Mouse (Mus musculus) limb, embryonic 12.5 days (tissue): Measurements from ENCODE around the gene Usp5. TPM values are rescaled to one million over a fixed set of nuclear protein-coding genes. Genes with fewer than 3 reads are reported as not detected.
"Not testable (repeated sequence)": the region's sequence is repeated elsewhere in the genome, so short reads cannot be mapped to it uniquely, and the experiment has no call there.

Experiments
- ATAC-seq: fragments of 200-750 bp; cut with Nextera tagmentation; 2 replicates; pipeline ENCODE4 v1.8.0; 2017; ENCODE audit warnings: low read depth, moderate TSS enrichment; ENCODE audit not compliant: insufficient number of reproducible peaks, insufficient read depth, low FRiP score, low TSS enrichment
- H3K27ac ChIP-seq: fragments of 300-500 bp; sonication (generic); 2 replicates; pipeline ENCODE4 v1.5.1; 2016; ENCODE audit warnings: mild to moderate bottlenecking, moderate library complexity
- H3K27me3 ChIP-seq: fragments of 300-500 bp; sonication (generic); 2 replicates; pipeline ENCODE4 v1.6.1; 2016; ENCODE audit warnings: mild to moderate bottlenecking, moderate library complexity
- H3K36me3 ChIP-seq: fragments of 300-500 bp; sonication (generic); 2 replicates; pipeline ENCODE4 v1.6.1; 2016; ENCODE audit warnings: mild to moderate bottlenecking, moderate library complexity
- H3K4me1 ChIP-seq: fragments of 300-500 bp; sonication (generic); replicated peaks from 2 replicates; pipeline ENCODE4 v1.6.1; 2016
- H3K4me2 ChIP-seq: fragments of 300-500 bp; sonication (generic); 2 replicates; pipeline ENCODE4 v1.6.1; 2016; ENCODE audit warnings: mild to moderate bottlenecking, moderate library complexity
- H3K4me3 ChIP-seq: fragments of 300-500 bp; sonication (generic); replicated peaks from 2 replicates; pipeline ENCODE4 v1.5.1; 2016; ENCODE audit warnings: mild to moderate bottlenecking
- H3K9ac ChIP-seq: fragments of 300-500 bp; sonication (generic); replicated peaks from 2 replicates; pipeline ENCODE4 v1.6.1; 2016; ENCODE audit warnings: mild to moderate bottlenecking, moderate library complexity
- H3K9me3 ChIP-seq: fragments of 300-500 bp; sonication (generic); 2 replicates; pipeline ENCODE4 v1.6.1; 2016; ENCODE audit warnings: mild to moderate bottlenecking, moderate library complexity
- WGBS: fragments of 180-500 bp; shearing (Covaris S2); methylation state at CpG from one replicate; pipeline ENCODE4 v1.1.7; 2016; 5-methylcytosine and 5-hydroxymethylcytosine counted together
- polyA plus RNA-seq: library from polyadenylated mRNA; unstranded; fragments of >200 nt; fragmentation: Nextera tagmentation; extraction: Ambion mirVana; gene quantifications from 2 replicates; pipeline ENCODE4 v1.2.1, GENCODE M21; 2016

The Usp5 gene
- polyA plus RNA-seq, 1 experiment from 2014 or later, result 196 TPM

- ATAC-seq, H3K9ac ChIP-seq, H3K4me2 ChIP-seq, H3K36me3 ChIP-seq, H3K27me3 ChIP-seq, H3K27ac ChIP-seq, H3K4me3 ChIP-seq, H3K9me3 ChIP-seq: not testable (repeated sequence)
- H3K4me1 ChIP-seq, result peaks cover 26% of the 10 kb centered on the region
- 92% methylated on average over 4 of the region's 4 CpGs for WGBS
These were observed 25.6 kb downstream of the Usp5 start for GRCm38 (mm10) chr6:124803691-124804090.

DNA sequence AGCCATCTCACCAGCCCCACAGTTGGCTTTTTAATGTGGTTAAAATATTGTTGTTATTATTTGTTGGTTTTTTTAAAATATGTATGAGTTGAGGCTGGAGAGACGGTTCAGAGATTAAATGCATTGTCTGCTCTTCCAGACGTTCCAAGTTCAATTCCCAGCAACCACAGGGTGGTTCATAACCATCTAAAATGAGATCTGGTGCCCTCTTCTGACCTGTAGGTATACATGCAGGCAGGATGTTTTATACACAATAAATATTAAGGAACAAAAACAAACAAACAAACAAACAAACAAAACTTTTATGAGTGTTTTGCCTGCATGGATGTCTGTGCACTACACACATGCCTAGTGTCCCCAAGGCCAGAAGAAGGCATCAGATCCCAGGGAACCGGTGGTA is 26.2 kb downstream of the Usp5 start:
- no peak for ATAC-seq
- Histone ChIP-seq H3K27me3 (no peaks in the 10 kb centered on the region), H3K27ac (no peak overlapping the region), H3K4me1 (peaks cover 20% of the 10 kb centered on the region), H3K36me3 (no peaks in the 10 kb centered on the region), H3K9ac (no peak overlapping the region), H3K4me2 (no peak overlapping the region), H3K9me3 (no peaks in the 10 kb centered on the region; the same call in 1 of the 2 replicates), H3K4me3 (no peak overlapping the region)
- 81% methylated on average over 3 of the region's 3 CpGs for WGBS

DNA sequence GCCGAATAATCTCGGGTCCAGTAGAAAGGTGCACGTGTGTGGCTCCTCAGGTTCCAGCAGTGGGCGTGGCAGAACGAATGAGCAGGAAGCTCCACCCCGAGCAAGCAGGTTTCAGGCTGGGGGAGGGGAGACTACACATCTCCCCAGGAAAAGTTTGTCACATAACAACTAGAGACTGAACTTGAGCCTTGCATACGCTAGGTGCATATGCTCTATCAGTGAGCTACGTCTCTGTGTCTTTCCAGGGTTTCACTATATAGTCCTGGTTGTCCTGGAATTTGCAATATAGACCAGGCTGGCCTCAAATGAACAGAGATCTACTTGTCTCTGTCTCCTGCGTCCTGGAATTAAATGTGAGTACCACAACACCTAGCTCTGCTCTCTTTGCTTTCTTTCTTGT is 26.9 kb downstream of the Usp5 start:
- not testable (repeated sequence) for H3K9me3 ChIP-seq, ATAC-seq, H3K4me3 ChIP-seq, H3K36me3 ChIP-seq, H3K27me3 ChIP-seq, H3K27ac ChIP-seq, H3K9ac ChIP-seq
- 18% methylated on average over 6 of the region's 9 CpGs for WGBS
- H3K4me1 ChIP-seq, result peaks cover 13% of the 10 kb centered on the region
- peak overlapping the region; percentile 34 for H3K4me2 ChIP-seq

DNA sequence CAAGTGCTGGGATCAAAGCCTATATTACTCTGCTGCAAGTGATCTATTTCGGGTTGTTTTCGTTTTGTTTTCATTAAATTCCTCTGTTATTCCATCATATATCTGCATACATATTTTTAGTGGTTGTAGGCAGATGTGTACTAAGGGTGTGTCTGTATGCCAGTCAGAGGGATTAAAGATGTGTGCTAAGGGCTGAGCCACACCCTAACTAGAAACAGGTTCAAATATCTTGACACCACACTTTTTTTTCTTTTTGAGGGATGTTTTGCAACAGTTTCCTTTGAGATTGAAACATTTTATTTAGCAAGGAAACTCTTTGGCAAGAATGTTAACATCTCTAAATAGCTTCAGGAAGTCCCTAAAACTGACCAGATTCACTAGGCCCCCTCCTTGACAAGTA is 33.1 kb downstream of the Usp5 start:
- H3K4me1 ChIP-seq, result no peaks in the 10 kb centered on the region
- no peak overlapping the region for H3K4me2 ChIP-seq
- ATAC-seq, result no peak
- no peaks in the 10 kb centered on the region for H3K9me3 ChIP-seq
- no peak overlapping the region for H3K9ac ChIP-seq
- 89% methylated on average over 2 of the region's 2 CpGs for WGBS
- no peaks in the 10 kb centered on the region for H3K27me3 ChIP-seq
- no peak overlapping the region for H3K4me3 ChIP-seq
- H3K27ac ChIP-seq, result no peak overlapping the region
- H3K36me3 ChIP-seq, result no peaks in the 10 kb centered on the region

DNA sequence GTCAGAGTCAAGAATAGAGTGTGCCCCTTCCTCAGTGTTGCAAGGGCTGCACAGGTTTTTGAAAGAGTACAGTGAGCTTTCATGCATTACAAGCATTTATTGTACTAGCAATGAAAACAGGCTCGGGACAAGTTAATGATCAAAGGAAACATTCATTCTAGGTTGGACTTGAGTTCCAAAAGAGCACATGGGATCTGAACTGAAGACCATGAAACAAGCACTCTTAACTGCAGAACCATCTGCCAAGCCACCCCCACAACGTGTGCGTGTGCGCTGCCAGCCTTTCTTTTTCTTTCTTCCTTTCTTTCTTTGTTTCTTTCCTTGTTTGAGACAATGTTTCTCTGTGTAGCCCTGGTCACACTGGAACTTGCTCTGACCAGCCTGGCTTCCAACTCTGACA is 33.5 kb downstream of the Usp5 start:
- no peak overlapping the region for H3K9ac ChIP-seq
- no peak overlapping the region for H3K4me3 ChIP-seq
- no peaks in the 10 kb centered on the region for H3K4me1 ChIP-seq
- no peak for ATAC-seq
- no peaks in the 10 kb centered on the region for H3K27me3 ChIP-seq
- 81% methylated on average over 4 of the region's 4 CpGs for WGBS
- no peak overlapping the region for H3K27ac ChIP-seq
- H3K9me3 ChIP-seq, result no peaks in the 10 kb centered on the region
- H3K4me2 ChIP-seq, result no peak overlapping the region
- H3K36me3 ChIP-seq, result no peaks in the 10 kb centered on the region

DNA sequence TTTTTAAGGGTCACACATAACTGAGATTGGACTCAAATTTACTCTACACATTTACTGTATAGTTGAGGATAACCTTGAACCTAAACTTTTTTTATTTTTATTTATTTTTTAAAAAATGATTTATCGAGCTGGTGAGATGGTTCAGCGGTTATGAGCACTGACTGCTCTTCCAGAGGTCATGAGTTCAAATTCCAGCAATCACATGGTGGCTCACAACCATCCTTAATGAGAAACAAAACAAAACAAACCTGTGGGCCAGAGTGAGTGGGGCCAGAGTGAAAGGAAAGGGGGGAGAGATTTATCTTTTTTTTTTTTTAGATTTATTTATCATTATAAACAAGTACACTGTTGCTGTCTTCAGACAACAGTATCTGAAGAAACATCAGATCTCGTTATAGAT is 37.4 kb downstream of the Usp5 start:
- Histone ChIP-seq H3K36me3 (no peaks in the 10 kb centered on the region), H3K27ac (no peak overlapping the region), H3K27me3 (no peaks in the 10 kb centered on the region), H3K9ac (no peak overlapping the region), H3K9me3 (no peaks in the 10 kb centered on the region), H3K4me2 (no peak overlapping the region), H3K4me3 (no peak overlapping the region), H3K4me1 (no peaks in the 10 kb centered on the region)
- WGBS, result 88% methylated on average over 3 of the region's 3 CpGs
- ATAC-seq, result no peak

GRCm38 (mm10) chr6:124790121-124790520 is 39.2 kb downstream of the Usp5 start:
- Histone ChIP-seq H3K36me3 (no peaks in the 10 kb centered on the region), H3K4me2 (no peak overlapping the region), H3K27ac (no peak overlapping the region), H3K4me3 (no peak overlapping the region), H3K27me3 (no peaks in the 10 kb centered on the region), H3K9me3 (no peaks in the 10 kb centered on the region), H3K4me1 (no peaks in the 10 kb centered on the region), H3K9ac (no peak overlapping the region)
- WGBS, result 68% methylated on average over 4 of the region's 4 CpGs
- ATAC-seq, result no peak

DNA sequence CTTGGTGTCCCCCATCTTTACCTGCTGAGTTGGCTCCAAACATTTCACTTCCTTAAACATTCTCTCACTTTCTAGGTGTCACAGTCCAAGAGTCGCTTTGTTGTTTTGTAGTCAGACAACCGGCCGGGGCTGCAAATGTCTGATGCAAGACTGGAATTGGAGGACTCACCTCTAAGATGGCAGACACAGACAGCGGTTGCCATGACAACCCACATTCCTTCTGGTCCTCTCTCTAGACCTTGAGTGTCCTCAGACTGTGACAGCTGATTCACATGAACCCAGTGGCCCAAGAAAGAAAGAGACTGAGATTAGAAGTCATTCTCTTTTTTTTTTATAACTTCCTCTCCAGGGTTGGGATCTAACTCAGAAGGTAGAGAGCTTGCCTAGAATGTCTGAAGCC is 39.8 kb downstream of the Usp5 start:
- 94% methylated on average over 4 of the region's 4 CpGs for WGBS
- Histone ChIP-seq H3K4me1 (no peaks in the 10 kb centered on the region), H3K9ac (no peak overlapping the region), H3K4me3 (no peak overlapping the region), H3K27me3 (no peaks in the 10 kb centered on the region), H3K4me2 (no peak overlapping the region), H3K27ac (no peak overlapping the region), H3K36me3 (no peaks in the 10 kb centered on the region), H3K9me3 (no peaks in the 10 kb centered on the region)
- no peak for ATAC-seq

GRCm38 (mm10) chr6:124787722-124788121 is 41.6 kb downstream of the Usp5 start:
- Histone ChIP-seq H3K9me3 (no peaks in the 10 kb centered on the region), H3K4me1 (peaks cover under 1% of the 10 kb centered on the region; the same call in 1 of the 2 replicates), H3K36me3 (no peaks in the 10 kb centered on the region), H3K4me3 (no peak overlapping the region), H3K27ac (no peak overlapping the region), H3K4me2 (no peak overlapping the region), H3K9ac (no peak overlapping the region), H3K27me3 (no peaks in the 10 kb centered on the region)
- ATAC-seq, result no peak
- WGBS, result 75% methylated on average over 10 of the region's 10 CpGs

DNA sequence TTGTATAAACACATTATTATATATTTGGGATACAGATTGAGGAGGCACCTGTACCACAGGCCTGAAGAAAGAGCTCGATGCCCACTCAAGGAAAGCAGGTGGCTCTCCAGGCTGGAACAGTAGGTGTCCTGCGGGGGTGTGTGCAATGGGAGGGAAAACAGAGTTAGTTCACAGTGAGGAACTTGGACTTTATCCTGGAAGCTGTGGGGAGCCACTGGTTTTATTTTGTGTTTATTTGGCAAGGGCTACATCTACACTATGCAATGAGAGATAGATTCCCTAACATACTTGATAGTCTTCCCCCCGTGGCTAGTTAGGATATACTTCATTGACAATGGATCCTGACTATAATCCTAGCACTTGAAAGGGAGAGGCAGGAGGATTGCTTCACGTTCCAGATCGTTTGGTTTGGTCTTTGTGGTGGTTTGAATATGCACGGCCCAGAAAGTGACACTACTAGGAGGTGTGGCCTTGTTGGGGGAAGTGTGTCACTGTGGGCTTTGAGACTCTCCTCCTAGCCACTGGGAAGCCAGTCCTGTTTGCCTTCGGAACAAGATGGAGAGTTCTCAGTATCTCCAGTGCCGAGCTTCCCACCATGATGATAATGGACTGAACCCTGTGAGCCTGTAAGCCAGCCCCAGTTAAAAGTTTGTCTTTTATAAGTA is 42.4 kb downstream of the Usp5 start:
- Histone ChIP-seq H3K9me3 (no peaks in the 10 kb centered on the region), H3K27ac (no peak overlapping the region), H3K4me1 (peaks cover 6% of the 10 kb centered on the region), H3K27me3 (no peaks in the 10 kb centered on the region), H3K36me3 (no peaks in the 10 kb centered on the region), H3K9ac (no peak overlapping the region), H3K4me2 (no peak overlapping the region), H3K4me3 (no peak overlapping the region)
- WGBS, result 57% methylated on average over 8 of the region's 8 CpGs
- ATAC-seq, result no peak

- H3K4me1 ChIP-seq, result peaks cover 14% of the 10 kb centered on the region
- H3K36me3 ChIP-seq, result no peaks in the 10 kb centered on the region
- H3K4me2 ChIP-seq, result peak overlapping the region; percentile 21; the same call in 1 of the 2 replicates
- H3K9me3 ChIP-seq, result no peaks in the 10 kb centered on the region
- H3K27ac ChIP-seq, result peak overlapping the region; percentile 42; the same call in 1 of the 2 replicates
- peaks cover 15% of the 10 kb centered on the region for H3K27me3 ChIP-seq
- no peak overlapping the region for H3K9ac ChIP-seq
- ATAC-seq, result no peak
- 0 out of 2 replicates have a peak overlapping the region, but pooled peaks have one; percentile 8 for H3K4me3 ChIP-seq
- 20% methylated on average over 6 of the region's 6 CpGs for WGBS
These were observed 46.8 kb downstream of the Usp5 start for GRCm38 (mm10) chr6:124782436-124782835.

- Histone ChIP-seq H3K9me3 (no peaks in the 10 kb centered on the region), H3K4me3 (no peak overlapping the region), H3K4me2 (0 out of 2 replicates have a peak overlapping the region, but pooled peaks have one; percentile 64), H3K27me3 (peaks cover 15% of the 10 kb centered on the region), H3K9ac (no peak overlapping the region), H3K36me3 (no peaks in the 10 kb centered on the region), H3K4me1 (peaks cover 14% of the 10 kb centered on the region), H3K27ac (no peak overlapping the region)
- 90% methylated on average over 7 of the region's 7 CpGs for WGBS
- no peak for ATAC-seq
These were observed 48.4 kb downstream of the Usp5 start for GRCm38 (mm10) chr6:124780917-124781316.
